Mouse (Mus musculus) CD8-positive naive resting alpha-beta T cell, adult 2 months (primary cell): ENCODE measurements around the gene Brca2.
A peak's percentile ranks its signal among the peaks of the same experiment; 100 is the strongest.

Experiments
- DNase-seq, 2 experiments: peaks; one replicate each; pipeline ENCODE4 v3.0.0; 2022; ENCODE audit warnings: low read depth in 2 of 2, low spot score in 2 of 2

Brca2 gene

DNA sequence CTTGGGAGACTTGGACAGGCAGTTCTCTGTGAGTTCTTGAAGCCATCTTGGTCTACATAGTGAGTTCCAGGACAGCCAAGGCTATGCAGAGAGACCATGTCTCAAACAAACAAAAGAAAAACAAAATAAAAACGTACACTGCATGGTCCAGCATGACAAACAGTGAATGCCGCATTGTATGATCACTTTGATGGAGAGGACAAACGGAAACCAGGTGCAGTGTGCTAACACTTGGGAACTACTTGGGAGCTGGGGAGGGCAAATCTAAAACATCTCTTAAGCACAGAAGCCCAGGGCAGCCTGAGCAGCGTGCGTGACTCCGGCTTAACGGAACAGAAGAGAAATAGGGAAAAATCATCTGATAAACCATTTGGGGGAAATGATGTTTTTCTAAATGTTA lies 74.7 kb downstream of the Brca2 start, which contains the start of gene N4bp2l1:
N4bp2l1 (minus strand) TSS at position 101 of the 400 bp plus-strand sequence.
- DNase-seq, result no peak

DNA sequence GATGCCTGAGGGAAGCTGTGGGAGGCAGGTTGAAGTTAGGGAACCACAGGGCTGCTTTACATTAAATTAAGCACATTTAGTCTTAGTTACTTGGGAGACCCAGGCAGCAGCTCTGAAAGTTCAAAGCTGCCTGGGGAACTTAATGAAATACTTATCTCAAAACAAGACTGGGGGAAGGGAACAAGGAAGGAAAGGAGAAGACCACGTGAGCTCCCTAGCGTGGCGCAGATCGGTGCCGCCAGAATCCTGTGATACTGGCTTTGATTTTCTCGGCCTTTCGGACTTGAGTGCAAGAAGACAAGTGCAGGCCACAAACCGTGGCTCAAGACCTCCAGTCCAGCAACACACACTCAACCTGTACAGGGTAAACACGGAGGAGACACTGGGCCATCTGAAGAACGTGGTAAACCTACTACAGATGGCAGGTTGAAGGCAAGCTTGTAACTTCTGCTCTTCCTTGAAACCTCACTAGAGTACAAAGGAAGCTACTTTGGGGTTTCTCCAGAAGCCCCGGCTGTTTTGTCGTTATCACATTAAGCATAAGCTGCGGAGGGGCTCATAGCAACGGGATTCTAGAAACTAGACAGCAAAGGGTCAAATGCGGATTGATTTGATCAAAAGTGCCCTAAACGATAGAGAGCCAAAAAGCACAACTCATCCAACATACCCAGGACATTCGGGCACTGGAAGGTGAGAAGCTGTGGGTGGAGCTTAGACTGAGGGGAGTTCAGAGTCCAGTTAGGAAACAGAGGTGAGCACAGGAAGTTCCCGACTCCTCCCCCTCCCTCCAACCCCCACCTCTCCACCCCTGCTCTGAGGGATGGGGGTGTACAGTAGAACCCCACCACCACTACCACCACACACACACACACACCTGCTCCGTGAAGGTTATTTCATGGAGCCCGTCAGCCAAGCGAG lies 76.0 kb downstream of the Brca2 start:
- DNase-seq, result no peak

DNA sequence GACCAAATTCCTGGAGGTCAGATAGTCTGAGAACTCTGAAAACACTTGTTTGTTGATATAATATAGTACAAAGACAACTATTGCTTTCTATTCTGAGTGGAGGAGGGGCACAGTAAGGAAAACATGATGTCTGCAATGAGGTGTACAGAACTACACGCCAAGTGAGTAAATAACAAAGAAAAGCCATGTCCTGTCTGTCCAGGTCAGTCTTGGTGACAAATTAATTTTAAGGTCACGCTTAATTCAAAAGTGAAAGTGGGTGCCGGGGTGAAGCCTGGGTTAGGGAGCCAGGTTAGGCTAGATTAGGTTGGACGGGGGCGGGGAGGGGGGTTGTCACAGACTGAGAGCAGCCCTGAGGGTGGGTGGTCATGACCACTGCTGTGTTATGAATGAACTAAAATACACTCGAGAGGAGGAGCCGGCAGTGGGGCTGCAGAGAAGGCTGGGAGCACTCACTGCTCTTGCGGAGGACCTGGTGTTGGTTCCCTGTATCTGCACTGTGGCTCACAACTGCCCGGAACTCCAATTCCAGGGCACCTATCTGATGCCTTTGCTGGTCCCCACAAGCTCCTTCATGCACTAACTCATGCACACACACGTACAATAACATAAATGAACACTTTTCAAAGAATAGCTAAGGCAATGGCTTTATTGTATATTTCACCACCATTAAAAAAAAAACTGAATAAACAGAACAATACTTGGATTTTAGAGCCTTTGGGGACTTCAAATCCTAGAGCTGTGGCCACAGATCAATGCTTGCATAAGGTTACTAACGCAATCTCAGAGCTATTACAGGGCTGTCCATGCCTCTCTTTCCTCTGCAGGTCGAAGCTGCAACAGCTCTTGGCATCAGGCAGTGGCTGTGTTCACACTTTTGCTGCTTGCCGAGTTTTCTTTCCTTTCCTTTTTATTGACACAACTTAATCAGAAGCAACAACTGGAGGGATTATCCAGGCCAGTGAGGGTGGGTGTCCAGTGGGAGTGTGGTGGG lies 77.2 kb downstream of the Brca2 start:
- no peak for DNase-seq

DNA sequence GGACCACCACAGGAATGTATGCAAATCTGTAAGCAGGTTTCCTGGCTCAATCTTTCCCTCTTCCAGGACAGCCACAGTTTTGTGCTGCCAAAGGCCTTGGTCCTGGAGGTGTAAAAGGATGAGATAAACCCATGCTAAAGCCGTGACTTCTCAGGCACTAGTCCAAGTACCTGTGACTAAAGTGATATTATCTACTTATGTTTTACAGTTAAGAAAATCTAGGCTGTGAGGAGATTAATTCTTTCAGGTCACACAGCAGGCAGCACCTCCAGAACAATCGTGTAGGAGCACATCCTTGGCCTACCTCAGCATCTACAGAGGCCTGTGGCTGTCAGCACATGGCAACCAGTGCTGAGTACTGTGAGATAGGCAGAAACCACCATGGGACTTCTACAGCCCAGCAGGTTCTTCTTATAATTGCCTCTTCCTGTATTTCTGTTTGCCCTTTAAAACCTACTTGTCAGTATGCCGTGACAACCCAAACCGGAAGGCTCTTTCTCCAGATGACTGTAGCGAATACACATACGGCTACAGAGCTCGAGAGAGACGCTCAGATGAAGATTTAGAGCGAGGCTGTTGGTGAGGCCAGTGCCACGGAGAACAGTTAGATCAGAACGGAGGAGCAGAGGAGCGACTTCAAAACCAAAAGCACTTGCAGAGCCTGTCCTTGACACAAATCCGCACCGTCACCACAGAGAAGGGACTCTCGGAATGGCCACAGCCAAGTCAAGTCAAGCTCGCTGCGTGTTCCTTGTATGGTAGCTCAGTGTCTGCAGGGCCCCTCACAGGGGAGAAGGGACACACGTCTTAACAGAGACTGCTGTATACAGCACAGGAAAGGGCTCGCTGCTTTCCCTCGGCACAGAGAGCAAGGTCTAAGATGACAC lies 78.4 kb downstream of the Brca2 start:
- DNase-seq, result peak; percentile 40 to 52

DNA sequence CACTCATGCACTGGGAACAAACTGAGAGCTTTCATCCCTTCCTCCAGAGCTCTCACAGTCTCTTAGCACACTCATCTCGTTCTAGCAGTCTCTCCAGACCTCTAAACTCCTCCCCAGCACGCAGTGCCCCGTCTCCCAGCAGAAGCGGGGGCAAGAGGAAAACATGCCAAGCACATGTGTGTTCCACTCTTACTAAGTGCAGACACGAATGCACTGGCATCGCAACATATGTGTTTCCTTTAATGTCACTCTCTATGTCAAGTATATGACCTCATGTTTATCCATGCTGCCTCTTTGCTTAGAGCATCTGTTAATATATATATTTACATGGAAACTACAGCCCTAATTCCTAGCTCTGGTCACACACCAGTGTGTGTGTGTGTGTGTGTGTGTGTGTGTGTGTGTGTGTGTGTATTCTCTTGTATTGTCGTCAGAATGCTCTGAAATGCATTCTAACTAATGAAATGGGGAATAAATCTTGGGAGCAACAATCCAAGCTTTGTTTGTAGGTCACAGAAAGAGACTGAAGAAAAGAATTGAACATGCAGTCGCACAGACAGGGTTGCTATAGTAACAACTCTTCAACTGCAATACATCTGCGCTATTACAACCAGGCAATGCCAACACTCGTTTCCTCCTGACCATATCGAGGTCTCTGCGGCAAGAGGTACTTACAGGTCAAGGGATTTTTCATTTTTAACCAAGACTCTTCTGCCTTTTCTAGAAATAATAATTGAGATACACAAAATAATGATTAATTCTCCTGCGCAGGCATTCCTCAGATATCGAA lies 79.2 kb downstream of the Brca2 start:
- peak in 1 of 2 experiments; percentile 24 for DNase-seq

DNA sequence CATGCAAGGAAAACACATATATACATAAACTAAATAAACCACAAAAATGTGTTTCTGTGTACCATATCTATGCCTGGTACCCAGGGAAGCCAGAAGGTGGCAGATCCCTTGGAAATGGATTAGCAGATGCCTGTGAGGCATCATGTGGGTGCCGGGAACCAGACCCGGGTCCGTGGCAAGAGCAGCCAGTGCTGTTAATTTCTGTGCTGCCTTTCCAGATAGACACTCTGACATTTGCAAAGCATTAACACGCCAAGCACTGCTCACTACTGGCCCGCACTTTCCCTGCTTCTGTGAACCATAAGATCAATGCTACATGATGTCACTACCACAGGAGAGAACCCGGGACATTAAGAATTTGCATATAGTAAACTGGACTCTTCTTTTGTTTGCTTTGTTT lies 83.7 kb downstream of the Brca2 start:
- no peak for DNase-seq

DNA sequence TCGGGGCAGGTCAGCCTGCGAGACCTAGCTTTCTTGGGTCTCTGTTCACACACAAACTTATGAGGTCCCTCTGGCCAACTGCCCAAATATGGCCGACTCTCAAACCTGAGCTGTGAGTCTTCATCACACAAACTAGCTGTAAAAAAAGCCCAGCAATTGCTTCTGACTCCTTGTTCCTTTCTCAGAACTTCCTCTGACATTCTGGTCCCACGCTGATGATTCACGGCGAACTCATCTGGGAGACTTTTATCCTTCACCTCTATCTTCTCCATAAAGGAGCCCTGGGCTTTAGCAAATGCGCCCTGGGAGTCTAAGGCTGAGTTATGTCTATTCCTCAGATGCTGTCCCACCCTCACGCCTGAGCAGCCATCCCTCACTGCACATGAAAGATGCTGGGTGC lies 85.2 kb downstream of the Brca2 start:
- DNase-seq, result no peak

DNA sequence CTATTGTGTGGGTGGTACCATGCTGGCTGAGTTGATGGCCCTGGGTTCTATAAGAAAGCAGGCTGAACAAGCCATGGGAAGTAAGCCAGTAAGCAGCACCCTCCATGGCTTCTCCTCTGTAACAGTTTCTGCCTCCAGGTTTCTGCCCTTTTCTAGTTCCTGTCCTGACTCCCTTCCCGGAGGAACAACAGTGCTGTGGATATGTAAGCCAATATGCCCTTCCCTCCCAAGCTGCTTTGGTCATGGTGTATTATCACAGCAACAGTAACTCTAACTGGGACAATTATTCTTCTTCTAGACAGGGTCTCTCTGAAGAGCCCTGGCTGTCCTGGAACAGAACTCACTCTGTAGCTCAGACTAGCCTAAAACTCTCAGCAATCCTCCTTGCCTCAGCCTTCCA lies 88.7 kb downstream of the Brca2 start:
- no peak for DNase-seq

DNA sequence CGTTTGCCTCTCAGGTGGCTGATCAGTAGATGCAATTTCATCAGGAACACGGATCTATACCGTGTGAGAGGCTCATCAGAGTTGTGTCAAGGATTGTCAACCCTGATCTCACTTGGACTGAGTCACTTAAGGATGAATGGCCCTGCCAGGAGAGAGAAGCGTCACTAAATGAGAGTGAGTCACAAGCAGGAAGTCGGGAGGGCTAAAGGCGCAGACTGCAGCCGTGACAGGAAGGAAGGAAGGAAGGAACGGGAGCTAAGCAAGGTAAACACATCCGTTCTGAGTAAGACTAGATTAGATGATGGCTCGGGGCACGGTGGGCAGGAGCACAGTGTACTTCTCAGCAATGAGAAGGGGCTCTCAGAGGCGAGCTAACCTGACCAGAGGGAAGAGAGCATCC lies 89.3 kb downstream of the Brca2 start:
- peak; percentile 42 to 55 for DNase-seq

DNA sequence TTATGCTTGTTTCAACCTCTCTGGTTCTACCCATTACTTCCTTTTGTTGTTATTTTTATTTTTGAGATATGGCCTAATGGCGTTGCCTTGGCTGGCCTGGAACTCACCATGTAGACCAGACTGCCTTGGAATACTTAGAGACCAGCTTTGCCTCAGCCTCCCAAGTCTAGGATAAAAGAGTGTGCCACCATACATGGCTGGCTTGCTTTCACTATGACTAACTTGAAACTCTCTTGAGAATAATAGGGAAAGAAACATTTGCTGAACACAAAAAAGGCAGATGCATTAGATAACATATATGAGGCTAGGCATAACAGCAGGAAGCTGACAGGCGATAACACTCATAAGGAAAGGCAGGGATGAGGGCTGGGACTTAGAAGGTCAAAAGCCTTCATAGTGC lies 91.6 kb downstream of the Brca2 start:
- no peak for DNase-seq

DNA sequence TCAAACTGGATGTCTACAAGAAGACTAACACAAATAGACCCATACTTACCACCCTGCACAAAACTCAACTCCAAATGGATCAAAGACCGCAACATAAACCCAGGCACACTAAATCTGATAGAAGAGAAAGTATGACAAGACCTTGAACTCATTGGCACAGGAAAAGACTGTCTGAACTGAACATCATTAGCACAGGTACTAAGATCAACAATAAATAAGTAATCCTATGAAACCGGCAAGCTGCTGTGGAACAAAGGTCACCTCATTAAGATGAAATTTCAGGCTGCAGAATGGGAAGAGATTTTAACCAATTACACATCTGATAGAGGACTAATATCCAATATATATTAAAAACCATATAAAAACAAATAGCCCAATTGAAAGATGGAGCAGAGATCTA lies 93.8 kb downstream of the Brca2 start:
- no peak for DNase-seq

DNA sequence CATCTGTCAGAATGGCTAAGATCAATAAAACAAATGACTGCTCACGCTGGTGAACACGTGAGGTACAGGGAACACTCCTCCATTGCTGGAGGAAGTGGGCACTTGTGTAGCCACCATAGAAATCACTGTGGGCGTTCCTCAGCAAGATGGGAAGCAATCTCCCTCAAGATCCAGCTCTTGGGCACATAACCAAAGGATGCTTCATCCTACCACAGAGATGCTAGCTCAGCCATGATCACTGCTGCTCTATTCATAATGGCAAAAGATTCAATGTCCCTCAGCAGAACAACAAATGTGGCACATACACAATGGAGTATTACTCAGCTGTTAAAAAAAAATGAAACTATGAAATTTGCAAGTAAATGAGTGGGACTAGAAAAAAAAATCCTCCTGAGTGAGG lies 94.3 kb downstream of the Brca2 start:
- DNase-seq, result no peak

DNA sequence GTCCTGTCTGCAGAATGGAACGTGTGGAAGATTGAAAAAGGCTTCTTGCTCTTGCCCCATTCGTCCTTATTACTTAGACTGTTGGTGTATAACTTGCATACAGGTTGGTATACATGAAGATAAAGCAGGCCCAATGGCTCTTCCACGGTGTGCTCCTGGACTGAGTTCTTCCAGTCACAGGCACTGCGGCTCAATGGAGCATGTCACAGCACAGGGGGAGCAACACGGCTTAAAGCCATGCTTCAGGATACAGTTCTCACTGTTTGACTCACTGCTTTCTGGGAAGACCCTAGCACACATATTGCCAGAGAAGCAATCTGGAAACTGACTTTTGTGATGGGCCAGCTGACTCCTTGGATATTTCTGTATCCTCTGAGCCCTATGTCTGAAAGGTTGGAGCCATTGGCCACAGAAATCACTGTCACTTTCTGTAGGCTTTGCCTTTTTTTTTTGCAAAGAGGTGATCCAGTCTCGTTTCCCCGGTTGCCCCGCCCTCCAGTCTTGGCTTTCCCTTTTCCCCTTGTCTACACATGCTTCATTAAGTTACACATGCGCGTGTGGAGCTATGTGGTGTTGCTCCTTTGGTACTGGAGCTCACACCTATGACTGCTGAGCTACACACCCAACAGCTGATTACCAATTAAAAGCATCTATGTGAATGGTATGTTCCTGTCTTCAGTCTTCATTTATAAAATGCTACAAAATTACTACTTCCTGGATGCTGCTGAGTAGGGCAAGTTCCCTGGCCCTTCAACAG lies 96.3 kb downstream of the Brca2 start:
- DNase-seq, result no peak
